Mouse (Mus musculus) forebrain, embryonic 14.5 days (tissue): ENCODE measurements at regions not wholly inside any gene's neighbourhood (a gene's known extent, or its start where the extent isn't known, plus 50 kb on each side); places are given as distances from the start of the nearest gene placed in this dataset.

Source experiments
- ATAC-seq: fragments of 200-750 bp; cut with Nextera tagmentation; 2 replicates; pipeline ENCODE4 v1.8.0; 2017; ENCODE audit warnings: mild to moderate bottlenecking, moderate library complexity
- DNase-seq: peaks from one replicate; pipeline ENCODE4 v3.0.0-alpha.2; 2015; ENCODE audit warnings: low spot score
- H3K27ac ChIP-seq: fragments of 300-500 bp; sonication (generic); 2 replicates; pipeline ENCODE4 v1.5.1; 2014; ENCODE audit warnings: low read depth, mild to moderate bottlenecking, control low read depth, low read length, moderate library complexity
- H3K27me3 ChIP-seq: fragments of 300-500 bp; sonication (generic); replicated peaks from 2 replicates; pipeline ENCODE4 v1.6.1; 2014; ENCODE audit warnings: low read length, control low read depth, mixed read lengths; ENCODE audit not compliant: control insufficient read depth, insufficient read depth
- H3K36me3 ChIP-seq: fragments of 300-500 bp; sonication (generic); 2 replicates; pipeline ENCODE4 v1.6.1; 2014; ENCODE audit warnings: low read length, control low read depth; ENCODE audit not compliant: control insufficient read depth, insufficient read depth
- H3K4me1 ChIP-seq: fragments of 300-500 bp; sonication (generic); 2 replicates; pipeline ENCODE4 v1.6.1; 2014; ENCODE audit warnings: antibody characterized with exemption, low read length, control low read depth; ENCODE audit not compliant: control insufficient read depth, insufficient read depth
- H3K4me2 ChIP-seq: fragments of 300-500 bp; sonication (generic); 2 replicates; pipeline ENCODE4 v1.6.1; 2014; ENCODE audit warnings: mild to moderate bottlenecking, control low read depth, low read length
- H3K4me3 ChIP-seq: fragments of 300-500 bp; sonication (generic); 2 replicates; pipeline ENCODE4 v1.5.1; 2014; ENCODE audit warnings: low read depth, low read length, control low read depth
- H3K9ac ChIP-seq: fragments of 300-500 bp; sonication (generic); 2 replicates; pipeline ENCODE4 v1.6.1; 2014; ENCODE audit warnings: mild to moderate bottlenecking, low read length, control low read depth, moderate library complexity
- H3K9me3 ChIP-seq: fragments of 300-500 bp; sonication (generic); replicated peaks from 2 replicates; pipeline ENCODE4 v1.6.1; 2016; ENCODE audit warnings: low read length, control low read depth, mixed read lengths; ENCODE audit not compliant: control insufficient read depth
- WGBS: fragments of 180-500 bp; shearing (Covaris S2); extraction: QIAGEN DNeasy Blood & Tissue Kit; methylation state at CpG from one replicate; pipeline ENCODE4 v1.1.7; 2014; 5-methylcytosine and 5-hydroxymethylcytosine counted together

GRCm38 (mm10) chrX:57784959-57785358, 237.5 kb upstream of the Zic3 start:
- Histone ChIP-seq H3K36me3 (no peaks in the 10 kb centered on the region), H3K9ac (no peak overlapping the region), H3K27me3 (no peaks in the 10 kb centered on the region), H3K9me3 (no peaks in the 10 kb centered on the region), H3K27ac (no peak overlapping the region), H3K4me2 (no peak overlapping the region), H3K4me1 (no peaks in the 10 kb centered on the region), H3K4me3 (no peak overlapping the region)
- DNase-seq (no peak), ATAC-seq (no peak)
- WGBS = 39% methylated on average over 4 of the region's 4 CpGs

GRCm38 (mm10) chrX:57787615-57788014, 234.9 kb upstream of the Zic3 start:
- H3K27me3 ChIP-seq = no peaks in the 10 kb centered on the region
- no peaks in the 10 kb centered on the region for H3K36me3 ChIP-seq
- H3K4me1 ChIP-seq = no peaks in the 10 kb centered on the region
- WGBS = 63% methylated on average over 1 of the region's 1 CpGs
- ATAC-seq (no peak), DNase-seq (no peak)
- no peak overlapping the region for H3K27ac ChIP-seq
- no peak overlapping the region for H3K4me3 ChIP-seq
- no peaks in the 10 kb centered on the region for H3K9me3 ChIP-seq
- no peak overlapping the region for H3K9ac ChIP-seq
- H3K4me2 ChIP-seq = no peak overlapping the region

- Histone ChIP-seq H3K9me3 (no peaks in the 10 kb centered on the region), H3K4me2 (peak overlapping the region; percentile 28), H3K4me1 (no peaks in the 10 kb centered on the region), H3K36me3 (no peaks in the 10 kb centered on the region), H3K27ac (peak overlapping the region; percentile 55; the same call in 1 of the 2 replicates), H3K27me3 (no peaks in the 10 kb centered on the region), H3K9ac (no peak overlapping the region), H3K4me3 (no peak overlapping the region)
- ATAC-seq (peak; percentile 81), DNase-seq (peak; percentile 54)
- 43% methylated on average over 6 of the region's 6 CpGs for WGBS
Observed at GRCm38 (mm10) chrX:57797956-57798355, 224.5 kb upstream of the Zic3 start.

GRCm38 (mm10) chrX:57798394-57798793, 224.1 kb upstream of the Zic3 start:
- H3K4me2 ChIP-seq = peak overlapping the region; percentile 28
- WGBS = 30% methylated on average over 3 of the region's 3 CpGs
- H3K27me3 ChIP-seq = no peaks in the 10 kb centered on the region
- H3K9me3 ChIP-seq = no peaks in the 10 kb centered on the region
- H3K4me1 ChIP-seq = no peaks in the 10 kb centered on the region
- peak; percentile 71 for ATAC-seq
- peak; percentile 19 for DNase-seq
- peak overlapping the region; percentile 55; the same call in 1 of the 2 replicates for H3K27ac ChIP-seq
- no peak overlapping the region for H3K9ac ChIP-seq
- H3K4me3 ChIP-seq = no peak overlapping the region
- no peaks in the 10 kb centered on the region for H3K36me3 ChIP-seq

- Histone ChIP-seq H3K27ac (no peak overlapping the region), H3K36me3 (no peaks in the 10 kb centered on the region), H3K4me1 (no peaks in the 10 kb centered on the region), H3K27me3 (no peaks in the 10 kb centered on the region), H3K4me2 (no peak overlapping the region), H3K9ac (no peak overlapping the region), H3K9me3 (no peaks in the 10 kb centered on the region), H3K4me3 (no peak overlapping the region)
- 34% methylated on average over 2 of the region's 2 CpGs for WGBS
- DNase-seq (no peak), ATAC-seq (peak; percentile 26; the same call in 1 of the 2 replicates)
Observed at GRCm38 (mm10) chrX:57798869-57799268, 223.6 kb upstream of the Zic3 start.
